Mouse (Mus musculus) kidney, postnatal 25 days (tissue): Measurements from ENCODE around the gene Cks2.
A peak's percentile ranks its signal among the peaks of the same experiment; 100 is the strongest.

ENCODE experiments used
- DNase-seq, 2 experiments: peaks; one replicate each; pipeline ENCODE4 v3.0.0; 2021; ENCODE audit warnings: mixed read lengths in 2 of 2

The Cks2 gene

DNA sequence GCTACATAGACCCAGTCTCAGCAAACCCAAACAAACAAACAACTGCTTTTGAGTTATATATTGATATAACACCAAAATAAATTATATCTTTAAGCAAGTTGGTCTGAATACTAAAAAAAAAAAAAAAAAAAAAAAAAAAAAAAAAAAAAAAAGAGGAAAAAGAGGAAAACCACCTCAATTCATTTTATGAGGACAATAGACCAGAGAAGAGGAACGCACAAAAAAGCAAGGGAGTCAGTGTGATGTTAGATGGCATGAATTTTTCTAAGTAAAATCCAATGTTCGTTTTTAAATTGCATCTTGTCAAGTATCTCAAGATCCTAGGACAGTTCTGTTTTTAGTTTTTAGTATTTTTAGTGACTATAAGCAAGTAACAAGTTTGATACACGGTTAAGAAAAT, 3.6 kb upstream of the Cks2 start:
- DNase-seq, result no peak

DNA sequence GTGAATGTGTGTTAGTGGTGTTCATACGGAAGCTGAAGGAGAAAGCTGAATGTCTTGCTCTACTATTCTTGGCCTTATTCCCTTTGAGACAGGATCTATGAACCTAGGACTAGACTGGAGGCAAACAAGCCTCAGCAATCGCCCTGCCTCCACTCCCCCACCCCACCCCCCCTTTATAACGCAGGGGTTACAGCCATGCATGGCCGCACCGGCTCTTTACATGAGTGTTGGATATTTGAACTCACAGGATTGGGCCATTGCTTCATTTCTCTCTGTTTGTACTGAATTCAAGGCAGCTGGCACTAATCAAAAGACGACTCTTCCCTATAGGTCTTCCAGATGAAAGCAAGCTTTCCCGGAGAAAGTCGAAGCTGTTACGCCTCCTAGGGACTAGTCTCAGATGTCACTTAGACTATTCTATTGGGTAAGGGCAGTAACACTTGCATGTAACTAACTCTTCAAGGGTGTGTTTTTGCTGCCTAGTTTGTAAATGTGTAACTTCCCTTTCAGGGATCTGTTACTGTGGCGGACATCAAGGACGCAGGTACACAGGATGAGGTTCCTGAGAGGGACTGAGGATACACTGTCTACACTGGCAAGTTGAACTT, 2.8 kb upstream of the Cks2 start:
- peak; percentile 30 to 53 for DNase-seq

DNA sequence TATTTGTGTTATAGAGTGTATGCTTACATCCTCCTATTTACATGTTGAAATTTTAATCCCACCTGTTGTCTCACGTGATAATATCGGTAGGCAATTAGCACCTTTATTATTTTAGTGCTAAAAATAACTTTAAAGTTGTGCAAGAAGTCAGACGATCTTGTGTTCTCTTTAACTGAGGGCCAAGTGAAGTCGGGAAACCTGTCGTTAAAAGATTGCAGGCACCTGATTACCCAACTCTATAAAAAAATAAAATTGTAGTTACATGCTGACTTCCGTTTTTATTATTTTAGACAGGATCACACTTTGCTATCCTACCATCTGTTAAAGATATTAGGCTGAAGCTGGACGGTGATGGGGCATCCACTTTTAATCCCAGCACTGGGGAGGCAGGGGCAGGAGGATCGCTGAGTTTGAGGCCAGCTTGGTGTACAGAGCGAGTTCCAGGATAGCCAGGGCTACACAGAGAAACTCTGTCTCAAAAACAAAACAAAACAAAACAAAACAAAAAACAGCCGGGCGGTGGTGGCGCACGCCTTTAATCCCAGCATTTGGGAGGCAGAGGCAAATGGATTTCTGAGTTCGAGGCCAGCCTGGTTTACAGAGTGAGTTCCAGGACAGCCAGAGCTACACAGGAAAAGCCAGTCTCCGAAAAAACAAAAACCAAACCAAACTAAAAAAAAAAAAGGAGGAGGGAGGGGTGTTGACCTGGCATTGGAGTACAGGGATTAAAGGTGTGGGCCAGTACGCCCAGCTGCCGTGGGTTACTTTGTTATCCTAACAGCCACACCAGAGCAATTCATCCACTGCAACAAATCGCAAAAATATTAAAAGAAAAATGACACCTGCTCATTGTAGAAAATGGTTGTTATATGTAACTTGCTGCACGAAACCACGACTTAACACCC, 856 bp upstream of the Cks2 start:
- DNase-seq, result no peak

DNA sequence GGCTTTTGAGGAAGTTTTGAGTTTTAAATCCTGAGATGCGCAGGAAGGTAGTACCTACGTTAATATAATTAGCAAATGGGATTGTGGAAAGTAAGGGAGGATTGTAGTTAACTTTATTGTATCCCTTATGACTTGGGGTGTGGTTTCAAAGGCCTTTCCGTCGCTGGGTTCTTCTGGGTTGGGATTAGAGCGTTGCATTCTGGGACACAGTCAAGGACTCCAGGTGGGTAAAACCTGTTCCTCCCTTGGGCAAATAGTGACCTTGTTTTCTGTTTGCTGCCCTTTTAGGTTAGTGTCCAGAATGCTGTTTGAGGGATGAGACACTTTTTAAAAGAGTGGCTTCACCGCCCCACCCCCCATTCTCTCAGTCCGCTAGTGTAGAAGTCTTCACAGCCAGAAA, 840 bp downstream of the Cks2 start:
- peak; percentile 43 to 65 for DNase-seq

DNA sequence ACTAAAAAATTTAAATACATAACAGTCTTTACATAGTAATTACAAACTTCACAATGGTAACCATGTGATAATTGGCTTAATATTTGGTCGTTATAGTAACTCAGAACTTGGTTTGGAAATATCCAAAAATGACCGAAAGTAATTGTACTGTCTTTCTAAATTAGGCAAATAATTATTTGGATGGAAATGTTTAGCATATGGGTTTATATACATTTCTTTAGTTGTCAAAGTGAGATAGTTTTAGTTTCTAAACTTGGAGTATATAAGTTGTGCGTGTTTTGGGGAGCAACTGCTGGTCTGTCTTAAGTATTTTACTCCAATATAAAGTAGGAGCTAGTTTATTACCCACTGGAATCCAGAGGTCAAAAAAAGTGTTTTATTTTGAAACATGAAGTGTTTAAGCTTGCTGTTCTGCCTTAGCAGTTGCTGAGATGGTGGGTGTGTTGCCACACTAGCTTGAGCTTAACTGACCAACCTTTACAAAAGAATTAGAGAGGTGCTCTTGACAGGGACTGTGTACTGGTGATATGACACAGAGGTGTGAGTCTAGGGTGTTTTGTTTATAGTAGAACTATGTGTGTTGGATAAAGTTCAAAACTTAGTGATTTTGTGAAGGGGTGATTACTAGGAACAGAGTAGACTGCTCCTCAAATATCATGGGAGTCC, 1.5 kb downstream of the Cks2 start:
- no peak for DNase-seq

DNA sequence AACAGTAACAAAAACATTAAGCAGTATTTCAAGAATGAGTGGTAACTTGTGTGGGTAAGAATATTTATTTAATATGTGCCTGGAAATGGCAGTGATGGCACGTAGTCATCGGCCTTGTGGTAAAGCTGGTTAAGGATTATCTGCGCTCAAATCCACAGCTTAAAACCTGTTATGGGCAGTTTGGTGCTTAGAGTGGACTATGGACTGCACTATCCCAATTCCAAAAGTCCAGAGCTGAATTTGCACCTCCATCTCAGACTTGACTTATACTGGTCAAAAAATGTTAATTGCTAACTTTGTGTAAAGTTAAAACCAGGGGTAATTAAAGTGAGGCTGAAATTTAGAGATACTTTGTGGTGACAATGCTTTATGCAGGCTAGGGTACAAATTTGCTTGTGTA, 2.7 kb downstream of the Cks2 start:
- peak; percentile 59 to 67 for DNase-seq

DNA sequence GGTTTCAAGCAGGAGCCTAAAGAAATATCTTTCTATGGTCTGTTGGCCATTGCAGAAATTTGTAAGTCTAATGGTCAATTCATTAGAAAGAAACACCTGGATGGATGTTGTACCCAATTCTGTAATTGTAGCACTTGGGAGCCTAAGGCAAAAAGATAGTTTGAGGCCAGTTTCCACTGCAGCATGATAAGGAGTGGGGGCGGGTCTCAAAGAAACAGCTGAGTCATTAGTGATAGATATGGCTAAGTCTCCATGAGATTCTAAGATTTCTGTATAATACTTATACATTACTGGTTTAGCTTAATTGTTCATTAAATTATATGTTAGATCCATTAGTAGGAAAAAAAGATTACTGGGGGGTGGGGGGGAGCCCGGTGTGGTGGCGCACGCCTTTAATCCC, 3.2 kb downstream of the Cks2 start:
- DNase-seq, result no peak

DNA sequence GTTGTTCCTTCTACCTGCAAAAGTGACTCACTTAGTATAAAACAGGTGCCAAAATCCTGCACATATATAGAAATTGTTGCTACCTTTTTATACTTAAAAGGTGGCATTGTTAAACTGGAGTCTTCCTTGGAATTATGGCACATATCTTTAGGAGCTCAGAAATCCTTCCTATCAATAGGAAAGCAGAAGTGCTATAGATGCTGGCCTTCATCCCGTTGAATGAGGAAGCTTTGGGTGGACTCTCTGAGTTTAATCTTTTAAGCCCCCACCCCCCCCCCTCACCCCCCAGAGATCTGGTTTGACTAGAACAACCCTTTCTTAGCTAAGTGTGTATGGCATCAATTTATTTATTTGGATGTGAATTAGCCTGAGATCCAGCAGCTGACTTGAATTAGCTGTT, 4.7 kb downstream of the Cks2 start:
- no peak for DNase-seq

DNA sequence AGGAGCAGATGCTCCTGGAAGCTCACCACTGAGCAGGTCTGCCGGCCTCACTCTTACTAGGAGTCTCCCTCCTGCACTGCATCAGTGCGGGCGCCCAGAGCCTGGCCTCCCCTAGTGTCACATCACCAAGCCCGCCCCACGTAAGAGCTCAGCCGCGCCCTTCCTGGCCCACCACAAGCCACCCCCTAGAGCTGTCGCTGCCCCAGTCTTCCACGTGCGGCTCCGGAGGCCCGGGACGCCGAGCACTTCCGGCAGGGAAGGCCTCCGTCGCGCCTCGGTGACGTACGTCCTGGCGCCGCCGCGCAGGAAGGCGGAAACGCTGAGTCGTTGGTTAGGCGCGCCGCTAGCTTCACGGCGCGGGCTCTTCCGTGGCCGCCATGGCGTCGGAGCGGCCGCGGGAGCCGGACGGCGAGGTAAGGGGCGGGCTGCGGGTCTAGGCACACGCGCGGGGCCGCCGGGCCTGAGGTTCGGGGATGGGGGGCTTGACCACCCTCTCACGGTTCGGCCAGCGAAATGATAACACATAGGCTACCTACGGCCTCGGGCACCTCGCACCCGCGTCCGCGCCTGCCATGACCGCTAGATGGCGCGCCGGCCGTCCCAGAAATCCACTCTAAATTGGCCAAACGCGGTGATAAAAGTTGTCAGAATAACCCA, 6.5 kb downstream of the Cks2 start, which contains the start of gene Secisbp2:
TSS of gene Secisbp2 (plus strand) at position 290 of the 657 bp plus-strand sequence.
- peak; percentile 92 to 96 for DNase-seq

DNA sequence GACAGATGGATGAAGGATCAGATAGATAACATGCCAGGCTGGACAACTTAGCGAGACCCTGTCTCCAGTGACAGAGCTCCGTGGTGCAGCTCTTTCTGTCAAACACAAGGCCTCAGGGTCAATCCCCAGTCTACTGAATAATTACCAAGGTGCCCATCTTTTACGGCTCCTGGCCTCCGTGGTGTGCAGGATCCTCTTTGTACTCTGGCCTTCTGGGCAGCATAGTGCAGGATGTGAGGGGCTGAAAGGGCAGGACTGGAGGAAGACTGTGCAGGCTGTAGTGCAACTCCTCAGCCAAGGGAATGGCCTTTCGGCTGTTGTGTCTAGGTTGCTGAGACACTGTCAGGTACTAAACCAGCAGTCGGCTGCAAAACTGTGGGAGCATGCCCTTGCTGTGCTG, 8.1 kb downstream of the Cks2 start:
- DNase-seq, result peak in 1 of 2 experiments; percentile 57

DNA sequence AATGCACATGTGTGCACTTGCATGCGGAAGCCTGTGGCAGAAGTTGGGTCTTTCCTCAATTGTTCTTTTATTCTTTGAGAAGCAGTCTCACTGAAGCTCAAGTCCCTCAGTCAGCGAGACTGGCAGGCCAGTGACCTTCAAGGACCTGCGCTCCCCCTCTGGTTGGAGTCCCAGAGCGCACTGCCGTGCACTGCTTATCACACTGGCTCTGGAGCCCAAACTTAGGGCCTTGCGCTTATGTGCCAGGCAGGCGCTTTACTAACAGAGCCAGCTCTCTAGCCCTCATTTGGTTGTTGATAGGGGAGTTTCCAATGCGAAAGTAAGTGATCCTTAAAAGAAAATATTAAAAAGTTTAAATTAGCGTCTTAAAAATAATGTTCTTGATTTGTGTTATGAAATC, 8.9 kb downstream of the Cks2 start:
- no peak for DNase-seq

DNA sequence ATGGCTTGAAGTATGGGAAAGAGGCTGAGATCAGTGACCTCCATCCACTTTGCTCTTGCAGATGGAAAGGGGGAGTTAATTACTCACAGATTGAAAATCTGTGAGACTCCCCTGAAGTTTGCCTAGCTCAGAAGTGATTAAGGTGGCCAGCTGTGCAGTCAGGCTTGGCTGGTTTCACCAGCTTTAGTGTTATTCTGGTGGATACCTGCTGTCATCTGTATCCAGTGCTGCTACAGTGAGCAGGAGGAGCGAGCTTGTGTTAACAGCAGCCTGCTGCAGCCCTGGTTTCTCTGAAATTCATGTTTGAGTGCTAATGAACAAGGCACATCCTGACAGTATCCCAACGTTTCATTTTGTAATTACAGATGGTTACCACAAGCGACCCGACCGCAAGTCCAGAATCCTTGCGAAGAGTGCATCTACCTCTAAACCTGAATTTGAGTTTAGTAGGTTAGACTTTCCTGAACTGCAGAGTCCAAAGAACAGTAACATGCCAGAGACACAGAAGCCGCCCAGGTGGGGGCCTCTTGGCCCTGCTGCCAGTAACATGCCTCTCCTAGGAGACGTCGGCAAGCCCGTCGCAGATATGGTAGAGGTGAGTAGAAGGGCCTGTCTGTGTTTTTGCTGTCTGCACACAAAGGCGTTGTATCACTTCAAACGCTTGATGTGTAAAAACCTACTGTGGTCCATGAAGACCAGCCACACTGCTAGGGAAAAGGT, 11.6 kb downstream of the Cks2 start:
- DNase-seq, result peak; percentile 55 to 71

DNA sequence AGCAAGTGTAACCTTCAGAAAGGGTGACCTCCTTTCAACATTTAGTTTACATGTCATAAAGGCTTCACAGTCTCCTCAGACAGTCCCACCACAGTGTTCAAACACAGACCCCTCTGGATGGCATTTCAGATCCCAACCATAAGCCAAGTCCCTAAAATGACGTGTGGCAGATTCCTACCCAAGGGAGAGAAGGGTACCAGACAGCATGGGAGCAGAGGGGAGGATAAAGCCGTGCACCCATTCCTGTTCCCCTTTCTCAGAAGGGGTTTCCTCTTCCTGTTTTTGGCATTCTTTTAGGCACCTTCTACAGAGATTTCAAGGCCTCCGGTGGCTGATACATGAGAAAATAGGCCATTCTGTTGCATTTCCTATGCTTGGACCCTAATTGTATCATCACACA, 13.1 kb downstream of the Cks2 start:
- DNase-seq, result peak in 1 of 2 experiments; percentile 0

DNA sequence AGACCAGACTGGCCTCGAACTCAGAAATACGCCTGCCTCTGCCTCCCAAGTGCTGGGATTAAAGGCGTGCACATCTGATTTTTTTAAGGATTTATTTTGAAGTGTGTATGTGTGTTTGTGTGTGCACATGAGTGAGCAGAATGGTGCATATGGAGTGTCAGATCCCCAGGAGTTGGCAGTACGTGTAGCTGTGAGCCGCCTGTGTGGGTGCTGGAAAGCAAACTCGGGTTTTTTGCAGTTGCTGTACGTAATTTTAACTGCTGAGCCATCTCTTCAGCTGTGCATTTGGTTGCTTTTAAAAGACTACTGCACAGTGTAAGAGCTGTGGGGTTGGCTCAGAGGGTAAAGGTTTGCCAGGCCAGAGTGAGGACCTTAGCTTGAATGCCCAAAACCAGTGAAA, 14.5 kb downstream of the Cks2 start:
- no peak for DNase-seq

DNA sequence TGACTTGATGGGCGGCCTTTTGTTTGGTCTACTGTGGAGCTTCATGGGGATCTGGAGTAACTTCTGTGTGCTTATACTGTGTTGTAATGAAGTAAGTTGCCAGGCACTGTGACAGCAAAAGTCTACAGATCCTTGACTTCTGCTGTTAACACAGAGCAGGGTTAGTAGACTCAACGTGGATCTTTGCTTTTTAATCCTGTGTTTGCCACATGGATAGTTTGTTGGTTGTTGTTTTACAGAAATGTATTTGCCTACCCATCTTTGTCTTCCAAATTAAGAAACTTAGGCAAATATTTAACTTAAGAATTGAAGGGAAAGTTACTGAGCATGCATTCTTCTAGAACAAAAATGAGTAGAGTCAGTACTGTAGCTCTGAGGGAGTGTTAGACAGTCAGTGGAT, 18.5 kb downstream of the Cks2 start:
- no peak for DNase-seq

DNA sequence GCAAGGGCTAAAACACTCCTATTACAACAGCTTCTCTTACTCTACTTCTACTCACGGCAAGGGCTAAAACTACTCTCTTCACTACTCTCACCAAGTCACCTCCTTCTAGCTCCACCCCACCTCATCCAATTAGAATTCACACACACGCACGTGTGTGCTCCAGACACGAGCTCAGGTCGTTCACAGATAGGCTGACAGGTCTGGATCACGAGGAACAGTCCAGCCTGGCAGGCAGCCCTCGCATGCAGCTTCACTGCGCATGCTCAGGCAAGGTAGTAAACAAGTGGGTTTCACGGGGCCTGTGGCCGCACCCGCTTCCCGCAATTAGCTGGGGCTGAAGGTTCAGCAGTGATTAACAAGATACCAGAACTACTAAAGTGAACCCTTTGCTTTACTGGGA, 23.2 kb downstream of the Cks2 start:
- DNase-seq, result peak; percentile 34 to 75

DNA sequence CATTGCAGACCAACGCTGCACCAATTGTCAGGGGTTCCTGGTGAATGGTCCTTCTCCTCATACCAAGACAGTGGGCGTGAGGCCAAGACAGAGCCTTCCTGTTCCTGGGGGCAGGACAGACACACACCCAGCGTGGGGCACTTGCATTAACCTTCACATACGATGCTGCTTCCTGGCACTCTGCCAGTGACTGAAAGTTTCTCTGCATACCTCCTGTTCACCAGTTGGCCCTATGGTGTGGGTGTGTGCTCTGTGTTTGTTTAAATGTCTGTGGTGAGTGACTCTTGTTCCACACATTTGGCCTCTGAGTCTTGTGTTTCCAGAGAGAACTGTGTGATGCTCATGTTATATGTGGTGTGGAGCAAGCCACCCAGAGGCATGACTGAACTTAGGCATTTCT, 31.6 kb downstream of the Cks2 start:
- DNase-seq, result no peak

DNA sequence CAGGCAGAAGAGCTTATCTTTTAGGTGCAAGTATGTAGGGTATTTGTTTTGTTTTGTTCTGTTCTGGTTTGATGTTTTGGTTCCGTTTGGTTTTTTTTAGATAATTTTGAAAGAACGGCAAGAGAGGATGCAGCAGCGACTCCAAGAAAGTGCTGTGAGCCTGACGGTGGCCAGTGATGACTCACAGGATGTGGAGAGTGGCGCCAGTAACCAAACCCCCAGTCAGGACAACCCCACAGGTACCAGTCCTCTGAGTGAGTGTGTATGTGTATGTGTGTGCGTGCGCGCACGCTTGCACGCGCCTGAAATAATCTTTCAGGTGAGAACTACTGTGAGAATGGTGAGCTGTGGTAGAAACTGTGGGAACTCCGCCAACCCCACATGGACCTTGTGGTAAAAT, 32.0 kb downstream of the Cks2 start:
- DNase-seq, result no peak

DNA sequence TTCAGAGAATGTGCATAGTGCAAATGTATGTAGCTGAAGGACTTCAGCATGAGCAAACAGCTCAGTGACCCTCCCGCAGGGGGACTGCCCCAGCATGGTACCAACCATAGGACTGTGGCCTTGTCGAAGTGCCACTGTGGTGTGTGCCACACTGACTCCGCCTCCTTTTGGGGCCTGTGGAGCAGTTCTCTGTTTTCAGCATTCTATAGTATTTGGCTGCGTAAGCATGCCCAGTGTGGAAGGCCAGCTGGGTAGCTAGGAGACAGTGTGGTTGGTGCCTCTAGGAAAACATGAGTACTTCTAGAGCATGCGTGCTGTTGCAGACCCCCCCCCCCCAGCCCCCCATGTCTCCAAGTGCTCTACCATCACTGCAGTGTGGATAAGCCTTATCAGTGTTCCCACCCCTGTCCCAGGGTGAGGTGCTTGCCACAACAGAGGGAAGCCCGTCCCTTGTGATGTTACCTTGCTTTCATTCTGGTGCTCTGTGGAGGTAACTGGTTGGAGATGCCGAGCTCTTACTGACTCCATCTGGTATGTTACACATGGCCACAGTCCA, 32.7 kb downstream of the Cks2 start:
- DNase-seq, result no peak

DNA sequence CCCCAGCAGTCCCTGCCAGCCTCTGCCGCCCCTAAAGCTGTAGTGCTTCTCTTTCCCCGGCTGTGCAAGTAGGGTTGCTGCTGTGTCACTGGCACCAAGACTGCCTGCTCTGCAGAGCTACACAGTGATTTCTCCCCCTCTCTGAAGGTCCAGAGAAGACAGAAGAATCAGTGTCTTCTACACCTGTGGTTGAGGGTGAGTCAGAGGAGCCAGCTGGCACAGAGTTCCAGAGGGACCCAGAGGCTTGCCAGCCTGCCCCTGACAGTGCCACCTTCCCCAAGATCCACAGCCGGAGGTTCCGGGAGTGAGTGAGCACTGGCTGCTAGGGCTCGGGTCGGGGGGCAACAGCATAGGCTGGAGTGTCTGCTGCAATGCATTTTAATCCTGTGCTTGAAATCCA, 33.7 kb downstream of the Cks2 start:
- no peak for DNase-seq

DNA sequence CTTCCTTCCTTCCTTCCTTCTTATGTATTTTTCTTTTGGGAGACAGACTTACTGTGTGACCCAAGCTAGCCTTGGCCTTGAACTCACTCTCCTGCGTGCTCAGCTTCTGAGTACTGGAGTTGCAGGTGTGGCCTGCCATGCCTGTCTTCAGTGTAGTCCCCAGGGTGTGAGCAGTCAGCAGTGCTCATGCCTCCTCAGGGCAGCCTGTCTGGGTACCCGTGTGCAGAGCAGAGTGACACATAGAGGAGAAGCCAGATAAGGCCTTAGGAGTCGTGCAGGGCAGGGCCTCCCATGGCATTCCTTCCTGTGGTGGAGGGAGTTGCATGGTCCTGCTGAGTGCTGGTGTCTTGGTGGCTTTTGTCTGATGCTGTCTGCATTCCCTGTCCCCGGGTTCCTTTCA, 34.3 kb downstream of the Cks2 start:
- no peak for DNase-seq

DNA sequence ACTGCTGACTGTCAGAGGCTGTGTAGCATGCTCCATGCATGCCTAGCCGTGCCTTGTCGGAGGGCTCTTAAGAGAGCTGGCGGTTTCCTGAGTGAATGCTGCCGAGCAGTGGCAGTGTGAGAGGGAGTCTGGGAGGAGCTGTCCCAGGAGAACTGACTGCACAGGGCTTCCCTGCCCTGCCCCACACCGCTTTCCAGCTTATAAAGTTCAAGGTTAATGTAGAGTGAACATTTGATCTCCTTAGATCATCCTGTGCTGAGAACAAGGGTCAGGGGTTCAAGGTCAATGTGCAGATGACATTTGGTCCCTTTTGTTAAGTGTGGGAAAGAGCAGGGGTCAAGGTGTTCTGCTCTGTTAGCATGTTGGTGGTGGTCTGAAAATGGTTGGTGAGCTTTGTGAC, 36.0 kb downstream of the Cks2 start:
- no peak for DNase-seq
